Mouse (Mus musculus) liver, embryonic 13.5 days (tissue): Measurements from ENCODE around the gene Itpkc. TPM values are rescaled to one million over a fixed set of nuclear protein-coding genes. Genes with fewer than 3 reads are reported as not detected.

ENCODE experiments used
- ATAC-seq: fragments of 200-750 bp; cut with Nextera tagmentation; 2 replicates; pipeline ENCODE4 v1.8.0; 2017; ENCODE audit warnings: low read depth, mild to moderate bottlenecking, moderate number of reproducible peaks, moderate library complexity
- DNase-seq: peaks from one replicate; pipeline ENCODE4 v3.0.0; 2022
- H3K27ac ChIP-seq: fragments of 300-500 bp; sonication (generic); 2 replicates; pipeline ENCODE4 v1.5.1; 2015; ENCODE audit warnings: moderate library complexity, mild to moderate bottlenecking, inconsistent platforms
- H3K27me3 ChIP-seq: fragments of 300-500 bp; sonication (generic); 2 replicates; pipeline ENCODE4 v1.6.1; 2015; ENCODE audit warnings: mild to moderate bottlenecking, inconsistent platforms
- H3K36me3 ChIP-seq: fragments of 300-500 bp; sonication (generic); 2 replicates; pipeline ENCODE4 v1.6.1; 2015; ENCODE audit warnings: mild to moderate bottlenecking, inconsistent platforms
- H3K4me1 ChIP-seq: fragments of 300-500 bp; sonication (generic); replicated peaks from 2 replicates; pipeline ENCODE4 v1.6.1; 2015; ENCODE audit warnings: inconsistent platforms
- H3K4me2 ChIP-seq: fragments of 300-500 bp; sonication (generic); 2 replicates; pipeline ENCODE4 v1.6.1; 2015; ENCODE audit warnings: inconsistent platforms, mild to moderate bottlenecking, moderate library complexity
- H3K4me3 ChIP-seq: fragments of 300-500 bp; sonication (generic); replicated peaks from 2 replicates; pipeline ENCODE4 v1.5.1; 2015; ENCODE audit warnings: mild to moderate bottlenecking, inconsistent platforms
- H3K9ac ChIP-seq: fragments of 300-500 bp; sonication (generic); 2 replicates; pipeline ENCODE4 v1.6.1; 2015; ENCODE audit warnings: mild to moderate bottlenecking, inconsistent platforms
- H3K9me3 ChIP-seq: fragments of 300-500 bp; sonication (generic); replicated peaks from 2 replicates; pipeline ENCODE4 v1.6.1; 2016; ENCODE audit warnings: inconsistent platforms
- WGBS: fragments of 180-500 bp; shearing (Covaris S2); methylation state at CpG from one replicate; pipeline ENCODE4 v1.1.7; 2015; ENCODE audit not compliant: insufficient replicate concordance; 5-methylcytosine and 5-hydroxymethylcytosine counted together
- microRNA counts: library from miRNA; unstranded; fragments of <30 nt; microRNA quantifications from one replicate; lab custom pipeline; 2016
- microRNA-seq: library from miRNA; unstranded; fragments of <30 nt; microRNA quantifications from one replicate; pipeline ENCODE4, GENCODE M21; 2016
- polyA plus RNA-seq: library from polyadenylated mRNA; unstranded; fragments of >200 nt; fragmentation: Nextera tagmentation; extraction: Ambion mirVana; gene quantifications from 2 replicates; pipeline ENCODE4 v1.2.1, GENCODE M21; 2015

Itpkc gene
- polyA plus RNA-seq, 1 experiment from 2014 or later, result 1.4 TPM

DNA sequence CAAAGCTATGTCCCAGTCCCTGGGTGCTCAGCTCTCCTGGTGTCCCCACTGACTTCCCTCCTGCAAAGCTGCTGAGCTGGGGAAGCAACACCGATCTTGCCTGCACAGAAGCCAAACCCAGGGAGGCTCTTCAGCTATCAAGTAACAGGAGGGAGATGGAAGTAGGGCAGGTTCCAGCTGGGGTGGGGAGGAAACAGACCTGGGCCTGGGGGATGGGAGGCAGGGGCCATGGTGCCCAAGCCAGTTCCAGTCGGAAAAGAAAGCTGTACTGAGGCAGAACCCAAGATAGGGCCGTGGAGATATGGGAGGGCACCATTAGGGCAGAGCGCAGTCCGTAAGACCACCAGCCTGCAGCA lies 65.0 kb downstream of the Itpkc start:
- Histone ChIP-seq H3K27ac (no peak overlapping the region), H3K9me3 (no peaks in the 10 kb centered on the region), H3K4me3 (no peak overlapping the region), H3K27me3 (no peaks in the 10 kb centered on the region), H3K9ac (peak overlapping the region; percentile 8; the same call in 1 of the 2 replicates), H3K36me3 (peaks cover 50% of the 10 kb centered on the region), H3K4me2 (peak overlapping the region; percentile 19; the same call in 1 of the 2 replicates), H3K4me1 (peaks cover 73% of the 10 kb centered on the region)
- ATAC-seq (no peak), DNase-seq (no peak)
- WGBS, result 81% methylated on average over 5 of the region's 5 CpGs

DNA sequence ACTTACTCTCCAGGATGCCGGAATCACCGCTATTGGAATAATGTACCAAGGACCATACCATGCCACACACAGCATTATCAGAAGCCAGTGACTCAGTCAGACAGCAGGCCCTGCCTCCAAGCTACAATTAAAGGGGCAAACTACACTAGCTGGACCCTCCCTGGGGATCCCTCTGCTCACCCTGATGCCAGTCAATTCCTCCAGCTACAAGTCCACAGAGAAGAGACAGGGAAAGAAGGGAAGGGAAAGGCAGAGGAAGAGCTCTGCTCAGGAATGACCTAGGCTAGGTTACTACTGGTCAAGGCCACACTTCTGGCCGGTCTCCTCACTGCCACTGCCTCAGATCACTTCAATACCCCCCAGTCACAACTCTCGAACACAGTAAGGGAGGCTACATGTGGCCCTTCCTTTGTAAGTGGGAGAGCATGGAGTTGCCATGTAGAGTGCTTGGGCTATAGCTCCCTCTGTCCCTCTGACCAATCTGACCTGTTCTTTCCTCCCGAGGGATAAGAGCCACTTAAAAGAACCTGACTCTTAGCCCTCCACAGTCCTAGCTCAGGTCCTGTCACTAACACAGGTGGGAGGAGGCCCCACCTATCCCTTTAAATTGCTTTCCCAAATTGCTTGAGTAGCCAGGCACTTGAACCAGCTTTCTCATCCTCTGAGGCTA lies 65.5 kb downstream of the Itpkc start:
- DNase-seq, result no peak
- no peak for ATAC-seq
- Histone ChIP-seq H3K4me1 (peaks cover 68% of the 10 kb centered on the region), H3K27ac (no peak overlapping the region), H3K9ac (peak overlapping the region; percentile 8; the same call in 1 of the 2 replicates), H3K4me2 (peak overlapping the region; percentile 19; the same call in 1 of the 2 replicates), H3K27me3 (no peaks in the 10 kb centered on the region), H3K36me3 (peaks cover 55% of the 10 kb centered on the region), H3K4me3 (0 out of 2 replicates have a peak overlapping the region, but pooled peaks have one; percentile 4), H3K9me3 (no peaks in the 10 kb centered on the region)
- WGBS, result 81% methylated on average over 5 of the region's 5 CpGs

GRCm38 (mm10) chr7:27161744-27162143 lies 66.7 kb downstream of the Itpkc start:
- H3K4me1 ChIP-seq, result peaks cover 60% of the 10 kb centered on the region
- no peaks in the 10 kb centered on the region for H3K27me3 ChIP-seq
- H3K36me3 ChIP-seq, result peaks cover 63% of the 10 kb centered on the region
- WGBS, result 70% methylated on average over 4 of the region's 4 CpGs
- H3K9me3 ChIP-seq, result no peaks in the 10 kb centered on the region
- DNase-seq (no peak), ATAC-seq (no peak)
- no peak overlapping the region for H3K9ac ChIP-seq
- H3K4me2 ChIP-seq, result no peak overlapping the region
- no peak overlapping the region for H3K27ac ChIP-seq
- H3K4me3 ChIP-seq, result no peak overlapping the region

GRCm38 (mm10) chr7:27160921-27161320 lies 67.5 kb downstream of the Itpkc start:
- Histone ChIP-seq H3K9ac (no peak overlapping the region), H3K4me1 (peaks cover 60% of the 10 kb centered on the region), H3K27me3 (no peaks in the 10 kb centered on the region), H3K27ac (0 out of 2 replicates have a peak overlapping the region, but pooled peaks have one; percentile 8), H3K4me2 (no peak overlapping the region), H3K9me3 (no peaks in the 10 kb centered on the region), H3K36me3 (peaks cover 63% of the 10 kb centered on the region), H3K4me3 (no peak overlapping the region)
- 60% methylated on average over 3 of the region's 3 CpGs for WGBS
- no peak for DNase-seq
- ATAC-seq, result no peak

GRCm38 (mm10) chr7:27159882-27160281 lies 68.6 kb downstream of the Itpkc start:
- Histone ChIP-seq H3K9ac (no peak overlapping the region), H3K36me3 (peaks cover 58% of the 10 kb centered on the region), H3K4me3 (no peak overlapping the region), H3K27me3 (no peaks in the 10 kb centered on the region), H3K9me3 (no peaks in the 10 kb centered on the region), H3K27ac (no peak overlapping the region), H3K4me2 (no peak overlapping the region), H3K4me1 (peaks cover 50% of the 10 kb centered on the region)
- DNase-seq (peak; percentile 74), ATAC-seq (peak; percentile 84)
- WGBS, result 9% methylated on average over 8 of the region's 8 CpGs

- Histone ChIP-seq H3K9me3 (no peaks in the 10 kb centered on the region), H3K4me1 (peaks cover 43% of the 10 kb centered on the region), H3K27me3 (no peaks in the 10 kb centered on the region), H3K36me3 (peaks cover 52% of the 10 kb centered on the region), H3K9ac (no peak overlapping the region), H3K4me3 (no peak overlapping the region), H3K27ac (no peak overlapping the region), H3K4me2 (no peak overlapping the region)
- DNase-seq (no peak), ATAC-seq (no peak)
- 87% methylated on average over 6 of the region's 6 CpGs for WGBS
Measured at GRCm38 (mm10) chr7:27159256-27159655, 69.2 kb downstream of the Itpkc start.

GRCm38 (mm10) chr7:27158171-27158570 lies 70.3 kb downstream of the Itpkc start:
- DNase-seq (no peak), ATAC-seq (no peak)
- Histone ChIP-seq H3K4me2 (no peak overlapping the region), H3K9ac (no peak overlapping the region), H3K27me3 (no peaks in the 10 kb centered on the region), H3K4me1 (peaks cover 32% of the 10 kb centered on the region), H3K27ac (no peak overlapping the region), H3K4me3 (no peak overlapping the region), H3K9me3 (no peaks in the 10 kb centered on the region), H3K36me3 (peaks cover 41% of the 10 kb centered on the region)
- WGBS, result 91% methylated on average over 9 of the region's 9 CpGs

MicroRNA genes within 50 kb of the gene (microRNA counts, 519-probe panel; counts per million panel counts)
- microRNA mmu-miR-1191 (lab: Ali Mortazavi, UCI), result 114 counts per million

Small RNAs within 50 kb of the gene (microRNA-seq; reads per million reads assigned to microRNA genes)
- gene Mir1191 (19.1 reads per million, percentile 32 among the genes with 10 or more reads in this experiment), gene Mir3101 (not detected)

Other genes with a start within 250 kb of the Itpkc start
- 0.53 and 0.66 TPM in 2 replicates for gene Cyp2a12, start 199.6 kb downstream of the Itpkc start, polyA plus RNA-seq
- gene Cyp2f2, start 108.8 kb downstream of the Itpkc start, polyA plus RNA-seq, result 0.09 TPM in 1 of 2 replicates, not detected in the other
- gene Cyp2t4, start 74.9 kb downstream of the Itpkc start, polyA plus RNA-seq, result 0.06 TPM in 1 of 2 replicates, not detected in the other
- 27.6 and 28.7 TPM in 2 replicates for gene Egln2, start 61.9 kb downstream of the Itpkc start, polyA plus RNA-seq
- gene Rab4b, start 49.8 kb downstream of the Itpkc start, polyA plus RNA-seq, result 28.5 and 28.6 TPM in 2 replicates
- 0.46 TPM in 1 of 2 replicates, not detected in the other for gene Gm21983, start 47.6 kb downstream of the Itpkc start, polyA plus RNA-seq
- gene Mia, start 47.5 kb downstream of the Itpkc start, polyA plus RNA-seq, result 0.85 TPM in 1 of 2 replicates, not detected in the other
- 0.62 and 1.2 TPM in 2 replicates for gene BC024978, start 32.9 kb downstream of the Itpkc start, polyA plus RNA-seq
- gene Snrpa, start 32.4 kb downstream of the Itpkc start, polyA plus RNA-seq, result 115 and 129 TPM in 2 replicates
- 15.1 and 17.7 TPM in 2 replicates for gene Coq8b, start 4.4 kb upstream of the Itpkc start, polyA plus RNA-seq
- 1.7 TPM in 2 replicates for gene Numbl, start 29.8 kb upstream of the Itpkc start, polyA plus RNA-seq
- gene Ltbp4, start 109.0 kb upstream of the Itpkc start, polyA plus RNA-seq, result 3.6 and 3.9 TPM in 2 replicates
- 23.1 and 25.0 TPM in 2 replicates for gene Shkbp1, start 127.4 kb upstream of the Itpkc start, polyA plus RNA-seq
- gene Gm20479, start 128.8 kb upstream of the Itpkc start, polyA plus RNA-seq, result 0.50 TPM in 1 of 2 replicates, not detected in the other
- 0.07 and 0.10 TPM in 2 replicates for gene Sptbn4, start 219.0 kb upstream of the Itpkc start, polyA plus RNA-seq
- gene Blvrb, start 219.3 kb upstream of the Itpkc start, polyA plus RNA-seq, result 831 and 956 TPM in 2 replicates
- gene Sertad3, start 245.1 kb upstream of the Itpkc start, polyA plus RNA-seq, result 31.4 and 31.7 TPM in 2 replicates